Mouse (Mus musculus) heart, adult 2 months (tissue): ENCODE results near the gene Slit3. TPM values are rescaled to one million over a fixed set of nuclear protein-coding genes. Genes with fewer than 3 reads are reported as not detected.

Source experiments
- DNase-seq, 2 experiments: peaks; one replicate each; pipeline ENCODE4 v3.0.0; 2021
- H3K27ac ChIP-seq: fragments of 200-600 bp; 2 replicates; pipeline ENCODE4 v1.8.1; 2022
- H3K27me3 ChIP-seq: fragments of 200-500 bp; 2 replicates; pipeline ENCODE4 v1.6.1; 2012; ENCODE audit warnings: mild to moderate bottlenecking, low read length, inconsistent platforms, mixed read lengths; ENCODE audit not compliant: control insufficient read depth, insufficient read depth
- H3K36me3 ChIP-seq: fragments of 200-500 bp; 2 replicates; pipeline ENCODE4 v1.6.1; 2012; ENCODE audit warnings: low read length, inconsistent platforms; ENCODE audit not compliant: control insufficient read depth, insufficient read depth
- H3K4me1 ChIP-seq: fragments of 200-500 bp; 2 replicates; pipeline ENCODE4 v1.6.1; 2011; ENCODE audit warnings: low read length; ENCODE audit not compliant: control insufficient read depth, insufficient read depth
- H3K4me3 ChIP-seq: fragments of 200-600 bp; 2 replicates; pipeline ENCODE4 v1.8.1; 2022
- H3K79me2 ChIP-seq: fragments of 200-500 bp; replicated peaks from 2 replicates; pipeline ENCODE4 v1.6.1; 2012; ENCODE audit warnings: mild to moderate bottlenecking, inconsistent platforms, low read length, moderate library complexity, mixed read lengths; ENCODE audit not compliant: control insufficient read depth, insufficient read depth
- H3K9ac ChIP-seq: fragments of 200-500 bp; 2 replicates; pipeline ENCODE4 v1.6.1; 2012; ENCODE audit warnings: low read depth, mild to moderate bottlenecking, control low read depth, inconsistent platforms, low read length, mixed read lengths
- CTCF ChIP-seq: fragments of 200-600 bp; IDR thresholded peaks from 2 replicates; pipeline ENCODE4 v1.8.1; 2022; ENCODE audit warnings: antibody characterized with exemption, mild to moderate bottlenecking, moderate library complexity
- EP300 ChIP-seq: fragments of 200-500 bp; IDR thresholded peaks from 2 replicates; pipeline ENCODE4 v1.6.1; 2011; ENCODE audit warnings: low read depth, low read length, control low read depth; ENCODE audit not compliant: insufficient read depth
- POLR2A ChIP-seq: fragments of 200-500 bp; IDR thresholded peaks from 2 replicates; pipeline ENCODE4 v1.6.1; 2011; ENCODE audit warnings: mild to moderate bottlenecking, low read depth, low read length, control low read depth; ENCODE audit not compliant: insufficient read depth
- WGBS: fragments of 180-500 bp; shearing (Covaris S2); methylation state at CpG from one replicate; pipeline ENCODE4 v1.1.7; 2018; 5-methylcytosine and 5-hydroxymethylcytosine counted together
- intact Hi-C: fragments of 180-260 bp; cut with DNase I; formaldehyde crosslinking; loops from one replicate; pipeline ENCODE4 v1.15.1; 2025
- polyA plus RNA-seq: library from polyadenylated mRNA; depleted of rRNA; stranded (reverse); fragments of >200 nt; gene quantifications from 2 replicates; pipeline ENCODE4 v1.2.3, GENCODE M21; 2012
- total RNA-seq, 2 experiments: library from RNA; stranded (reverse); gene quantifications; 2 replicates each; pipeline ENCODE4 v1.2.3; 2021

Gene Slit3
- total and polyA plus RNA-seq, 3 experiments, result 12.3 to 15.8 (median 14.6) TPM

GRCm38 (mm10) chr11:35299857-35300375, 178.9 kb downstream of the Slit3 start:
- no peak for DNase-seq
- 83% methylated on average over 7 of the region's 7 CpGs for WGBS
- H3K4me3 ChIP-seq, result no peak overlapping the region
- intact Hi-C loops, result no loop called here
- no peak overlapping the region for H3K27ac ChIP-seq
- no peaks in the 10 kb centered on the region for H3K27me3 ChIP-seq
- H3K36me3 ChIP-seq, result no peaks in the 10 kb centered on the region
- TF ChIP-seq POLR2A, result no peak
- peaks cover 11% of the 10 kb centered on the region for H3K4me1 ChIP-seq
- no peak overlapping the region for H3K9ac ChIP-seq
- no peaks in the 10 kb centered on the region for H3K79me2 ChIP-seq

GRCm38 (mm10) chr11:35302272-35302671, 181.2 kb downstream of the Slit3 start:
- Histone ChIP-seq H3K79me2 (no peaks in the 10 kb centered on the region), H3K36me3 (no peaks in the 10 kb centered on the region), H3K4me3 (no peak overlapping the region), H3K4me1 (peaks cover 6% of the 10 kb centered on the region), H3K27ac (no peak overlapping the region), H3K9ac (no peak overlapping the region), H3K27me3 (no peaks in the 10 kb centered on the region)
- TF ChIP-seq EP300 (no peak), POLR2A (no peak), CTCF (no peak)
- WGBS, result 84% methylated on average over 5 of the region's 5 CpGs
- no peak for DNase-seq
- intact Hi-C loops, result no loop called here

GRCm38 (mm10) chr11:35304216-35304975, 183.4 kb downstream of the Slit3 start:
- Histone ChIP-seq H3K79me2 (no peaks in the 10 kb centered on the region), H3K36me3 (no peaks in the 10 kb centered on the region), H3K27me3 (no peaks in the 10 kb centered on the region), H3K9ac (no peak overlapping the region), H3K4me3 (no peak overlapping the region), H3K27ac (no peak overlapping the region), H3K4me1 (peaks cover 2% of the 10 kb centered on the region)
- WGBS, result 58% methylated on average over 8 of the region's 8 CpGs
- intact Hi-C loops, result no loop called here
- TF ChIP-seq POLR2A (no peak), CTCF (no peak)
- DNase-seq, result no peak

- no peak for DNase-seq
- H3K4me3 ChIP-seq, result no peak overlapping the region
- no peak for TF ChIP-seq EP300
- TF ChIP-seq CTCF, result no peak
- TF ChIP-seq POLR2A, result no peak
- no peak overlapping the region for H3K9ac ChIP-seq
- H3K27ac ChIP-seq, result no peak overlapping the region
- intact Hi-C loops, result no loop called here
- 88% methylated on average over 5 of the region's 5 CpGs for WGBS
- H3K4me1 ChIP-seq, result peaks cover 2% of the 10 kb centered on the region
- H3K27me3 ChIP-seq, result no peaks in the 10 kb centered on the region
- no peaks in the 10 kb centered on the region for H3K36me3 ChIP-seq
- H3K79me2 ChIP-seq, result no peaks in the 10 kb centered on the region
Measured at GRCm38 (mm10) chr11:35305111-35305510, 184.1 kb downstream of the Slit3 start.

- Histone ChIP-seq H3K27ac (no peak overlapping the region), H3K79me2 (no peaks in the 10 kb centered on the region), H3K9ac (no peak overlapping the region), H3K4me1 (peaks cover 2% of the 10 kb centered on the region), H3K27me3 (no peaks in the 10 kb centered on the region), H3K36me3 (no peaks in the 10 kb centered on the region), H3K4me3 (no peak overlapping the region)
- no peak for DNase-seq
- TF ChIP-seq POLR2A (no peak), EP300 (no peak)
- intact Hi-C loops, result no loop called here
- WGBS, result 91% methylated on average over 3 of the region's 3 CpGs
Measured at GRCm38 (mm10) chr11:35305910-35306309, 184.9 kb downstream of the Slit3 start.

- peaks cover 2% of the 10 kb centered on the region for H3K4me1 ChIP-seq
- no peaks in the 10 kb centered on the region for H3K79me2 ChIP-seq
- no peak for DNase-seq
- intact Hi-C loops, result no loop called here
- WGBS, result 78% methylated on average over 5 of the region's 5 CpGs
- no peaks in the 10 kb centered on the region for H3K36me3 ChIP-seq
- H3K4me3 ChIP-seq, result no peak overlapping the region
- TF ChIP-seq EP300 (no peak), POLR2A (no peak), CTCF (no peak)
- H3K9ac ChIP-seq, result no peak overlapping the region
- no peak overlapping the region for H3K27ac ChIP-seq
- H3K27me3 ChIP-seq, result no peaks in the 10 kb centered on the region
Measured at GRCm38 (mm10) chr11:35306922-35307321, 185.9 kb downstream of the Slit3 start.

GRCm38 (mm10) chr11:35307992-35308391, 187.0 kb downstream of the Slit3 start:
- peaks cover 2% of the 10 kb centered on the region for H3K4me1 ChIP-seq
- no peak overlapping the region for H3K9ac ChIP-seq
- intact Hi-C loops, result no loop called here
- TF ChIP-seq POLR2A, result no peak
- TF ChIP-seq CTCF, result no peak
- WGBS, result 68% methylated on average over 4 of the region's 4 CpGs
- no peak overlapping the region for H3K27ac ChIP-seq
- DNase-seq, result no peak
- no peaks in the 10 kb centered on the region for H3K79me2 ChIP-seq
- H3K36me3 ChIP-seq, result no peaks in the 10 kb centered on the region
- H3K4me3 ChIP-seq, result no peak overlapping the region
- H3K27me3 ChIP-seq, result no peaks in the 10 kb centered on the region
